Mouse (Mus musculus): ENCODE results near the gene Ifna15. TPM values are rescaled to one million over a fixed set of nuclear protein-coding genes. Genes with fewer than 3 reads are reported as not detected.
A peak's percentile ranks its signal among the peaks of the same experiment; 100 is the strongest.
"Not testable (repeated sequence)": the region's sequence is repeated elsewhere in the genome, so short reads cannot be mapped to it uniquely, and the experiment has no call there.

Gene Ifna15
- not detected in 2 replicates for polyA plus RNA-seq (2016; fragmentation: Nextera tagmentation; extraction: Ambion mirVana)

- DNase-seq (ENCODE audit: low spot score); H3K27ac ChIP-seq; H3K27me3 ChIP-seq (ENCODE audit: insufficient read depth, poor library complexity, severe bottlenecking); H3K4me3 ChIP-seq; H3K36me3 ChIP-seq; H3K9me3 ChIP-seq; H3K4me1 ChIP-seq: not testable (repeated sequence)
Measured at GRCm38 (mm10) chr4:88558145-88558544, at the start of gene Ifna15. TSS of gene Ifna15 (minus strand) at chr4:88558245.

GRCm38 (mm10) chr4:88603276-88603675 lies 45.2 kb upstream of the Ifna15 start, which contains the start of gene Ifna12:
TSS of gene Ifna12 (minus strand) at chr4:88603376.
- no peaks in the 10 kb centered on the region for H3K4me1 ChIP-seq
- H3K4me3 ChIP-seq, result no peak within 1 kb of the TSS
- H3K27me3 ChIP-seq (ENCODE audit: insufficient read depth, poor library complexity, severe bottlenecking), result no peaks in the 10 kb centered on the region
- H3K27ac ChIP-seq, result no peak within 1 kb of the TSS
- H3K9me3 ChIP-seq, result no peaks in the 10 kb centered on the region
- no peaks in the 10 kb centered on the region for H3K36me3 ChIP-seq
- no peak for DNase-seq (ENCODE audit: low spot score)

GRCm38 (mm10) chr4:88592285-88592684 lies 34.2 kb upstream of the Ifna15 start, which contains the start of gene Ifna9:
TSS of gene Ifna9 (minus strand) at chr4:88592385.
- Histone ChIP-seq H3K9me3 (no peaks in the 10 kb centered on the region), H3K4me1 (no peaks in the 10 kb centered on the region), H3K36me3 (no peaks in the 10 kb centered on the region), H3K27me3 (ENCODE audit: insufficient read depth, poor library complexity, severe bottlenecking) (no peaks in the 10 kb centered on the region), H3K4me3 (no peak within 1 kb of the TSS), H3K27ac (no peak within 1 kb of the TSS)
- 74% methylated on average over 1 of the region's 1 CpGs for WGBS
- DNase-seq (ENCODE audit: low spot score), result no peak

GRCm38 (mm10) chr4:88571698-88572097 lies 13.7 kb upstream of the Ifna15 start, which contains the start of gene Ifna14:
TSS of gene Ifna14 (minus strand) at chr4:88571798.
- DNase-seq (ENCODE audit: low spot score), result no peak
- Histone ChIP-seq H3K27ac (no peak within 1 kb of the TSS), H3K27me3 (ENCODE audit: insufficient read depth, poor library complexity, severe bottlenecking) (no peaks in the 10 kb centered on the region), H3K4me3 (no peak within 1 kb of the TSS), H3K4me1 (no peaks in the 10 kb centered on the region), H3K9me3 (no peaks in the 10 kb centered on the region), H3K36me3 (no peaks in the 10 kb centered on the region)
- whole genome bisulfite sequencing, result 67% methylated on average over 1 of the region's 1 CpGs

- 94% methylated on average over 1 of the region's 1 CpGs for WGBS
- Histone ChIP-seq H3K36me3 (no peaks in the 10 kb centered on the region), H3K4me3 (no peak overlapping the region), H3K9me3 (no peaks in the 10 kb centered on the region), H3K27ac (no peak overlapping the region), H3K27me3 (ENCODE audit: insufficient read depth, poor library complexity, severe bottlenecking) (no peaks in the 10 kb centered on the region), H3K4me1 (no peaks in the 10 kb centered on the region)
- DNase-seq (ENCODE audit: low spot score), result no peak
Measured at GRCm38 (mm10) chr4:88561791-88562190, 3.7 kb upstream of the Ifna15 start.

- 31% methylated on average over 22 of the region's 22 CpGs for WGBS
- peaks cover 4% of the 10 kb centered on the region; the same call in 1 of the 2 replicates for H3K4me1 ChIP-seq
- H3K27ac ChIP-seq, result peak overlapping the region; percentile 43; the same call in 1 of the 2 replicates
- H3K9me3 ChIP-seq, result no peaks in the 10 kb centered on the region
- peak; percentile 85 for DNase-seq (ENCODE audit: low spot score)
- peak overlapping the region; percentile 53 for H3K4me3 ChIP-seq
- no peaks in the 10 kb centered on the region for H3K36me3 ChIP-seq
- H3K27me3 ChIP-seq (ENCODE audit: insufficient read depth, poor library complexity, severe bottlenecking), result no peaks in the 10 kb centered on the region
Measured at GRCm38 (mm10) chr4:88550161-88550945, 7.7 kb downstream of the Ifna15 start.

GRCm38 (mm10) chr4:88547986-88548385 lies 10.1 kb downstream of the Ifna15 start:
- H3K27me3 ChIP-seq (ENCODE audit: insufficient read depth, poor library complexity, severe bottlenecking), result no peaks in the 10 kb centered on the region
- no peak for DNase-seq (ENCODE audit: low spot score)
- no peak overlapping the region for H3K27ac ChIP-seq
- WGBS, result 71% methylated on average over 1 of the region's 1 CpGs
- H3K4me3 ChIP-seq, result no peak overlapping the region
- H3K9me3 ChIP-seq, result no peaks in the 10 kb centered on the region
- H3K4me1 ChIP-seq, result peaks cover 4% of the 10 kb centered on the region; the same call in 1 of the 2 replicates
- no peaks in the 10 kb centered on the region for H3K36me3 ChIP-seq

- DNase-seq (ENCODE audit: low spot score), result no peak
- H3K9me3 ChIP-seq, result no peaks in the 10 kb centered on the region
- no peaks in the 10 kb centered on the region for H3K4me1 ChIP-seq
- 47% methylated on average over 2 of the region's 2 CpGs for WGBS
- no peak overlapping the region for H3K4me3 ChIP-seq
- H3K27ac ChIP-seq, result no peak overlapping the region
- no peaks in the 10 kb centered on the region for H3K27me3 ChIP-seq (ENCODE audit: insufficient read depth, poor library complexity, severe bottlenecking)
- no peaks in the 10 kb centered on the region for H3K36me3 ChIP-seq
Measured at GRCm38 (mm10) chr4:88543649-88544234, 14.3 kb downstream of the Ifna15 start.

- Histone ChIP-seq H3K27ac (no peak overlapping the region), H3K4me1 (no peaks in the 10 kb centered on the region), H3K9me3 (no peaks in the 10 kb centered on the region), H3K27me3 (ENCODE audit: insufficient read depth, poor library complexity, severe bottlenecking) (no peaks in the 10 kb centered on the region), H3K4me3 (no peak overlapping the region), H3K36me3 (no peaks in the 10 kb centered on the region)
- WGBS, result 60% methylated on average over 12 of the region's 12 CpGs
- no peak for DNase-seq (ENCODE audit: low spot score)
Measured at GRCm38 (mm10) chr4:88537328-88537727, 20.7 kb downstream of the Ifna15 start.

- Histone ChIP-seq H3K4me3 (no peak overlapping the region), H3K27me3 (ENCODE audit: insufficient read depth, poor library complexity, severe bottlenecking) (no peaks in the 10 kb centered on the region), H3K9me3 (no peaks in the 10 kb centered on the region), H3K4me1 (no peaks in the 10 kb centered on the region), H3K27ac (no peak overlapping the region), H3K36me3 (no peaks in the 10 kb centered on the region)
- WGBS, result 77% methylated on average over 7 of the region's 7 CpGs
- DNase-seq (ENCODE audit: low spot score), result no peak
Measured at GRCm38 (mm10) chr4:88536640-88537039, 21.4 kb downstream of the Ifna15 start.

GRCm38 (mm10) chr4:88535742-88536141 lies 22.3 kb downstream of the Ifna15 start:
- Histone ChIP-seq H3K9me3 (no peaks in the 10 kb centered on the region), H3K27me3 (ENCODE audit: insufficient read depth, poor library complexity, severe bottlenecking) (no peaks in the 10 kb centered on the region), H3K27ac (no peak overlapping the region), H3K4me3 (no peak overlapping the region), H3K36me3 (no peaks in the 10 kb centered on the region), H3K4me1 (no peaks in the 10 kb centered on the region)
- 71% methylated on average over 1 of the region's 1 CpGs for whole genome bisulfite sequencing
- DNase-seq (ENCODE audit: low spot score), result no peak

- H3K4me3 ChIP-seq, result no peak overlapping the region
- no peaks in the 10 kb centered on the region for H3K9me3 ChIP-seq
- no peak overlapping the region for H3K27ac ChIP-seq
- no peaks in the 10 kb centered on the region for H3K27me3 ChIP-seq (ENCODE audit: insufficient read depth, poor library complexity, severe bottlenecking)
- no peaks in the 10 kb centered on the region for H3K4me1 ChIP-seq
- 87% methylated on average over 1 of the region's 1 CpGs for whole genome bisulfite sequencing
- DNase-seq (ENCODE audit: low spot score), result no peak
- H3K36me3 ChIP-seq, result no peaks in the 10 kb centered on the region
Measured at GRCm38 (mm10) chr4:88534903-88535302, 23.1 kb downstream of the Ifna15 start.

GRCm38 (mm10) chr4:88533499-88533898 lies 24.5 kb downstream of the Ifna15 start:
- WGBS, result 84% methylated on average over 2 of the region's 2 CpGs
- H3K4me1 ChIP-seq, result no peaks in the 10 kb centered on the region
- DNase-seq (ENCODE audit: low spot score), result no peak

More at GRCm38 (mm10) chr4:88533499-88533898, 24.5 kb downstream of the Ifna15 start:
- H3K4me3 ChIP-seq, result no peak overlapping the region
- no peaks in the 10 kb centered on the region for H3K9me3 ChIP-seq
- H3K27me3 ChIP-seq (ENCODE audit: insufficient read depth, poor library complexity, severe bottlenecking), result no peaks in the 10 kb centered on the region
- H3K27ac ChIP-seq, result no peak overlapping the region
- no peaks in the 10 kb centered on the region for H3K36me3 ChIP-seq

All from heart, embryonic 10.5 days (tissue).